Mouse (Mus musculus) ES-E14 (cell line): ENCODE results near the gene Trpm3. TPM values are rescaled to one million over a fixed set of nuclear protein-coding genes. Genes with fewer than 3 reads are reported as not detected.

Experiments used
- DNase-seq: peaks from one replicate; pipeline ENCODE4 v3.0.0-alpha.2; 2013; ENCODE audit warnings: low read depth, low spot score
- H3K27ac ChIP-seq: 2 replicates; pipeline ENCODE4 v1.5.1; 2012; ENCODE audit warnings: low read depth, mild to moderate bottlenecking, low read length, moderate library complexity, mixed read lengths; ENCODE audit not compliant: poor library complexity, insufficient read depth, severe bottlenecking
- H3K36me3 ChIP-seq: 2 replicates; pipeline ENCODE4 v1.6.1; 2012; ENCODE audit warnings: mild to moderate bottlenecking, low read length, moderate library complexity, mixed read lengths; ENCODE audit not compliant: control insufficient read depth, poor library complexity, insufficient read depth, severe bottlenecking
- H3K4me1 ChIP-seq, 2 experiments: fragments of 150-350 bp in 1 of 2; sonication (generic) in 1 of 2; 2 replicates each; pipeline ENCODE4 v1.6.1; 2012; ENCODE audit warnings: low read length in 2 of 2, mild to moderate bottlenecking in 1 of 2, mixed read lengths in 1 of 2; ENCODE audit not compliant: control insufficient read depth in 2 of 2, insufficient read depth in 2 of 2, poor library complexity in 1 of 2
- H3K4me3 ChIP-seq, 2 experiments: fragments of 150-350 bp in 1 of 2; sonication (generic) in 1 of 2; 2 replicates each; pipeline ENCODE4 v1.5.1; 2012; ENCODE audit warnings: low read length in 2 of 2, low read depth in 1 of 2, mild to moderate bottlenecking in 1 of 2, mixed read lengths in 1 of 2; ENCODE audit not compliant: insufficient read depth in 1 of 2, poor library complexity in 1 of 2, severe bottlenecking in 1 of 2
- H3K9ac ChIP-seq: 2 replicates; pipeline ENCODE4 v1.6.1; 2012; ENCODE audit warnings: low read depth, mild to moderate bottlenecking, low read length, mixed read lengths; ENCODE audit not compliant: poor library complexity, insufficient read depth, severe bottlenecking
- H3K9me3 ChIP-seq: fragments of 150-350 bp; sonication (generic); 2 replicates; pipeline ENCODE4 v1.6.1; 2012; ENCODE audit warnings: low read depth, mild to moderate bottlenecking, low read length; ENCODE audit not compliant: control insufficient read depth, insufficient read depth
- CHD2 ChIP-seq: IDR thresholded peaks from 2 replicates; pipeline ENCODE4 v1.6.1; 2014; ENCODE audit warnings: mild to moderate bottlenecking, low read depth, low read length, inconsistent platforms
- HCFC1 ChIP-seq: IDR thresholded peaks from 2 replicates; pipeline ENCODE4 v1.6.1; 2012; ENCODE audit warnings: low read length, inconsistent platforms, borderline replicate concordance; ENCODE audit not compliant: insufficient read depth
- MAFK ChIP-seq: IDR thresholded peaks from 2 replicates; pipeline ENCODE4 v1.6.1; 2014; ENCODE audit warnings: mild to moderate bottlenecking, low read depth, low read length, inconsistent platforms; ENCODE audit not compliant: insufficient read depth
- ZC3H11A ChIP-seq: IDR thresholded peaks from 2 replicates; pipeline ENCODE4 v1.6.1; 2012; ENCODE audit warnings: low read depth, mild to moderate bottlenecking, inconsistent platforms, low read length, borderline replicate concordance
- ZNF384 ChIP-seq: IDR thresholded peaks from 2 replicates; pipeline ENCODE4 v1.6.1; 2012; ENCODE audit warnings: low read depth, low read length, inconsistent platforms
- in situ Hi-C, 2 experiments: fragments of 600-800 bp; cut with MboI; formaldehyde crosslinking; loops; one replicate each; pipeline ENCODE4 v1.15.1; 2025; ENCODE audit warnings: low sequenced_read_pairs in 2 of 2, inconsistent platforms in 1 of 2; ENCODE audit not compliant: unreplicated experiment in 2 of 2
- total RNA-seq: library from RNA; depleted of rRNA; stranded (reverse); fragments of 300-350 nt; gene quantifications from 2 replicates; pipeline ENCODE4 v1.2.3, GENCODE M21; 2012

Gene Trpm3
- total RNA-seq, 1 experiment: 0.22 TPM

DNA sequence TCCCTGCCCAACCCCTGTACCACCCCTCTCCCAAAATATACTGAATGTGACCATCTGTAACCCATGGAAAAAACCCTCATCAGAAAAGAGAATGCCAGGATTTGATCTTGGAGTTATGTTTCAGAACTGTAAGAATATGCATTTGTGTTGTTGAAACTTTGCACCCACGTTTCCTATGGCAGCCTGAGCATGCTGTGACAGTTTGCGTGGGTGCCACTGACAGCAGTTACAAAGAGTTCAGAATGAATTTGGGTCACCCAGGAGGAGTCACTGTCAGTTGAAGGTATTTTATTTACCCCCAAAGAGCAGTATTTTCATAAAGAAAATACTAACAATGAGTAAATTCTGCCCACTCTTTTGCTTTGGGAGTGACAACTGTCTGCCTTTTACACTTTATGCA, 434.0 kb downstream of the Trpm3 start:
- H3K27ac ChIP-seq: no peak overlapping the region
- H3K9ac ChIP-seq: no peak overlapping the region
- no peaks in the 10 kb centered on the region for H3K9me3 ChIP-seq
- in situ Hi-C loops: loop anchor here in 1 of 2 experiments (25.0 kb wide), 1 partner anchor 314 kb away; no protein-coding TSS in a partner anchor
- no peaks in the 10 kb centered on the region for H3K4me1 ChIP-seq
- H3K4me3 ChIP-seq: no peak overlapping the region
- no peak for TF ChIP-seq ZC3H11A
- TF ChIP-seq CHD2: no peak
- no peak for TF ChIP-seq HCFC1
- no peak for TF ChIP-seq MAFK
- TF ChIP-seq ZNF384: no peak
- no peaks in the 10 kb centered on the region for H3K36me3 ChIP-seq
- no peak for DNase-seq

DNA sequence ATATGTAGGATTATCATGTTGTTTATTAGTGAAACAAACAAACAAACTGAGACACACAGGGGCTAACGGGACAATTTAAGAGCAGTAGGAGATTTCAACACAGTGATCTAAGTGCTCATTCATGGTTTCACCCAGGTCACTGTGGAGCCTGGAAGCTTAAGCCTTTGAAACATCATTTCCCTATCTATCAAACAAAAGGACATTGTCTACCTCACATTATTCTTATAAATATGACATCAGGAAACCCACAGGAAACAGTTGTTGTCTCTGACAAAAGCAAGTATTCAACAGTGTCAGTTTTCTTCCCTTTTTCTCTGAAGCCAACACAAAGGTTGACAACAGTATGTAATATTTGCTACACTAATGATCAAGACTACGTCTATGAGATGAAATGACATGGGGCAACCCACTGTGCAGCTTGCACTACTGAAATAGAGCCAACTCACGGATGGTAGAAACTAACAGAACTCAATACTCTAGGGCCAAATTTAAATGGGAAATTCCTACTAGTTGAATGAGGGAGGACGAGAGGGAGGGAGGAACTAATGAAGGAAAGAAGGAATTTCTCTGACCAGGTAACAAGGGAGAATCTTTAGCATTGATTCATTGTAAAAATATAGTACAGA, 443.4 kb downstream of the Trpm3 start:
- in situ Hi-C loops: no loop called here
- Histone ChIP-seq H3K9me3 (no peaks in the 10 kb centered on the region), H3K27ac (no peak overlapping the region)

DNA sequence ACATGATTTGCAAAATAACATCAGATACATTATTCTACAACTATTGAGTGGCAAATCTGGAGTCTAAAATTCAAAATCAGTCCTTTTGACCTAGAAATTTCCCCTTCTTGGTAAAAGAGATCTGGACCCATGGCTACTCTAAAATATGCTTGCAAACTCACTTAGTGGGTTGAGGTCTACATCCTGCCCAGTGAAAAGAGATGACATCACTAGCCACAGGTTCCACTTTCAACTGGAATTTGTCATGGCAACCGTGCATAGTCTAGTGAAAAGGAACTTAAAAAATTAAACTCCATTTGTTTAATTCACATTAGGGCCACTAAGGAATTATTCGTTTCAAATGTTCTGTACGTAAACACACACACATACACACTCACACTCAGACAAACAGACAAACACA, 455.6 kb downstream of the Trpm3 start:
- no peak overlapping the region for H3K4me3 ChIP-seq
- in situ Hi-C loops: no loop called here
- H3K36me3 ChIP-seq: no peaks in the 10 kb centered on the region
- no peak for DNase-seq
- no peak for TF ChIP-seq ZNF384
- no peak for TF ChIP-seq ZC3H11A
- no peak for TF ChIP-seq HCFC1
- TF ChIP-seq CHD2: no peak
- TF ChIP-seq MAFK: no peak
- no peak overlapping the region for H3K9ac ChIP-seq
- no peak overlapping the region for H3K27ac ChIP-seq
- no peaks in the 10 kb centered on the region for H3K4me1 ChIP-seq
- no peaks in the 10 kb centered on the region for H3K9me3 ChIP-seq

More for the DNA sequence above, 443.4 kb downstream of the Trpm3 start:
- Histone ChIP-seq H3K9ac (no peak overlapping the region), H3K4me3 (no peak overlapping the region), H3K4me1 (no peaks in the 10 kb centered on the region), H3K36me3 (no peaks in the 10 kb centered on the region)
- no peak for DNase-seq
- TF ChIP-seq ZC3H11A (no peak), CHD2 (no peak), MAFK (no peak), ZNF384 (no peak), HCFC1 (no peak)

DNA sequence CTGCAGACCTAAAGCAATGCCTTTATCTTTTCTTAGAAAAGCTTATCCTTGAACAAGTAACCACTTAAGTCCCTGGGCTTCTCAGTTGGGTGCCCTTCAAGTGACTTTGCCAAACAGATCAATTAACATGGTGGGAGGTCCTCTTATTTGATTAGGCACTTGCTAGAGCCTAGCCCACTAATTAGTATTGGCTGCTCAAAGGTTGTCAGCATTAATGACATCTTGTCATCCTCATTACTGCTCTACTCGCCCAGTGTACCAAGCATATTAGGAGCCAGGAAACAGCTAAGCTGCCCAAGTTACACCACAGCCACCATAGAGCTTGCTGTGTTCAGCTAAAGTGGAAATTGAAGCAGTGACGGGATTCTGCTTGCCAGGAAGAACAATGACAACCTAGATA, 456.4 kb downstream of the Trpm3 start:
- no peaks in the 10 kb centered on the region for H3K36me3 ChIP-seq
- no peaks in the 10 kb centered on the region for H3K9me3 ChIP-seq
- no peak overlapping the region for H3K27ac ChIP-seq
- no peaks in the 10 kb centered on the region for H3K4me1 ChIP-seq
- no peak overlapping the region for H3K9ac ChIP-seq
- no peak for DNase-seq
- in situ Hi-C loops: no loop called here
- TF ChIP-seq HCFC1: no peak
- no peak for TF ChIP-seq ZC3H11A
- TF ChIP-seq MAFK: no peak
- TF ChIP-seq CHD2: no peak
- TF ChIP-seq ZNF384: no peak
- no peak overlapping the region for H3K4me3 ChIP-seq

DNA sequence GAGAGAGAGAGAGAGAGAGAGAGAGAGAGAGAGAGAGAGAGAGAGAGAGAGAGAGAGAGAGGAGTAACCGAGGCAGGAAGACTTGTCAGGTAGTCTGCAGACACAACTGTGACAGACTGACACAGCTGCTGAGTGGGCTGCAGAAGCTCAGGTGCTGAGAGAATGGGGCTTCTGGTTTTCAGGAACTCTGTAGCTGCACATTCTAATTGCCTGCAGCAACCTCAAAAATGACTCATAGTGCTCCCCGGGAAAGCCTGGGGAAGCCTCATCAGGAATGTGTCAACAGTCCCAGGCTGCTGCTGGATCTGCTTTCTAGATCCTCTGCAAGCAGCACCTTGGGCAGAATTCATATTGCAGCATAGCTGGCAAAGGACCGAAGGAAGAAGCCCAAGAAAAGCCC, 457.9 kb downstream of the Trpm3 start:
- Histone ChIP-seq H3K27ac (no peak overlapping the region), H3K36me3 (no peaks in the 10 kb centered on the region), H3K9me3 (no peaks in the 10 kb centered on the region), H3K4me1 (no peaks in the 10 kb centered on the region), H3K9ac (no peak overlapping the region), H3K4me3 (no peak overlapping the region)
- in situ Hi-C loops: no loop called here
- TF ChIP-seq ZNF384 (no peak), HCFC1 (no peak), CHD2 (no peak), ZC3H11A (no peak)
- DNase-seq: no peak
